Mouse (Mus musculus) heart, postnatal 0 days (tissue): ENCODE data around the gene Ermp1.

ENCODE experiments used
- CTCF ChIP-seq: IDR thresholded peaks from 2 replicates; pipeline ENCODE4 v1.5.1; 2016; ENCODE audit warnings: antibody characterized with exemption, control low read depth, low read depth
- EP300 ChIP-seq: IDR thresholded peaks from 2 replicates; pipeline ENCODE4 v1.6.1; 2016; ENCODE audit warnings: antibody characterized with exemption, low read depth

GRCm38 (mm10) chr19:29562166-29562565 is 86.0 kb downstream of the Ermp1 start:
- TF ChIP-seq CTCF (no peak), EP300 (no peak)
